Mouse (Mus musculus): ENCODE results near the gene Fndc3b. TPM values are rescaled to one million over a fixed set of nuclear protein-coding genes. Genes with fewer than 3 reads are reported as not detected.

The Fndc3b gene
- total and polyA plus RNA-seq, 3 experiments = 0.03 to 0.05 (median 0.04) TPM

GRCm38 (mm10) chr3:27712421-27712820 is 1.3 kb upstream of the Fndc3b start:
- H3K27me3 ChIP-seq (replicated peaks) = no peaks in the 10 kb centered on the region
- no peaks in the 10 kb centered on the region for H3K36me3 ChIP-seq (replicated peaks in 1 of 2; ENCODE audit: control insufficient read depth in 1 of 2, insufficient read depth in 1 of 2, low read length in 1 of 2)
- in situ Hi-C loops (cut with MboI; ENCODE audit: low pct_ligation_motif_present, low pct_unique_long_range_greater_than_20kb, low sequenced_read_pairs) = no loop called here

GRCm38 (mm10) chr3:27709906-27710647 is 1.0 kb downstream of the Fndc3b start:
- DNase-seq (ENCODE audit: extremely low read depth) = no peak
- Histone ChIP-seq H3K9ac (ENCODE audit: insufficient read depth, low read depth) (no peak overlapping the region), H3K36me3 (replicated peaks in 1 of 2; ENCODE audit: control insufficient read depth in 1 of 2, insufficient read depth in 1 of 2, low read length in 1 of 2) (no peaks in the 10 kb centered on the region), H3K27ac (ENCODE audit: insufficient read depth, low read depth) (no peak overlapping the region), H3K27me3 (replicated peaks) (no peaks in the 10 kb centered on the region), H3K9me3 (replicated peaks; ENCODE audit: low read length) (peaks cover 12% of the 10 kb centered on the region), H3K4me2 (ENCODE audit: insufficient read depth, low read depth, poor library complexity, severe bottlenecking) (no peak overlapping the region), H3K4me3 (replicated peaks in 1 of 3; ENCODE audit: low read depth in 2 of 3, low read length in 2 of 3, poor library complexity in 1 of 3) (no peak overlapping the region), H3K4me1 (ENCODE audit: control insufficient read depth in 1 of 2, insufficient read depth in 2 of 2) (no peaks in the 10 kb centered on the region), H3K79me2 (replicated peaks; ENCODE audit: control insufficient read depth, extremely low read depth, insufficient read depth, poor library complexity, severe bottlenecking) (no peaks in the 10 kb centered on the region)
- in situ Hi-C loops (cut with MboI; ENCODE audit: low pct_ligation_motif_present, low pct_unique_long_range_greater_than_20kb, low sequenced_read_pairs) (no loop called here), dilution Hi-C loops (cut with MboI; ENCODE audit: extremely low pct_ligation_motif_present, extremely low pct_unique_long_range_greater_than_20kb, low sequenced_read_pairs) (no loop called here)
- TF ChIP-seq CTCF (conservative IDR thresholded peaks at IDR 0.05 in 1 of 2, IDR thresholded peaks at IDR 0.05 in 1 of 2; ENCODE audit: low read depth in 2 of 2, low read length in 2 of 2) (no peak), SMC3 (IDR thresholded peaks at IDR 0.05; ENCODE audit: low read depth, low read length) (no peak), BHLHE40 (IDR thresholded peaks at IDR 0.05; ENCODE audit: low read depth, low read length) (no peak), NELFE (IDR thresholded peaks at IDR 0.05; ENCODE audit: low read depth, low read length) (no peak), MAFK (IDR thresholded peaks at IDR 0.05; ENCODE audit: insufficient replicate concordance, low read length) (no peak)

More at GRCm38 (mm10) chr3:27712421-27712820, 1.3 kb upstream of the Fndc3b start:
- dilution Hi-C loops (cut with MboI; ENCODE audit: extremely low pct_ligation_motif_present, extremely low pct_unique_long_range_greater_than_20kb, low sequenced_read_pairs) = no loop called here
- no peaks in the 10 kb centered on the region for H3K4me1 ChIP-seq (ENCODE audit: control insufficient read depth in 1 of 2, insufficient read depth in 2 of 2)
- no peak for DNase-seq (ENCODE audit: extremely low read depth)
- H3K9me3 ChIP-seq (replicated peaks; ENCODE audit: low read length) = peaks cover 12% of the 10 kb centered on the region
- no peak overlapping the region for H3K27ac ChIP-seq (ENCODE audit: insufficient read depth, low read depth)
- no peak overlapping the region for H3K4me2 ChIP-seq (ENCODE audit: insufficient read depth, low read depth, poor library complexity, severe bottlenecking)
- H3K4me3 ChIP-seq (replicated peaks in 1 of 3; ENCODE audit: low read depth in 2 of 3, low read length in 2 of 3, poor library complexity in 1 of 3) = no peak overlapping the region
- TF ChIP-seq TCF12 (IDR thresholded peaks at IDR 0.05; ENCODE audit: low read depth, low read length) = no peak
- no peak for TF ChIP-seq POLR2A (IDR thresholded peaks at IDR 0.05; ENCODE audit: low read depth, low read length)
- no peak overlapping the region for H3K9ac ChIP-seq (ENCODE audit: insufficient read depth, low read depth)
- H3K79me2 ChIP-seq (replicated peaks; ENCODE audit: control insufficient read depth, extremely low read depth, insufficient read depth, poor library complexity, severe bottlenecking) = no peaks in the 10 kb centered on the region

GRCm38 (mm10) chr3:27709096-27709905 is 1.8 kb downstream of the Fndc3b start:
- in situ Hi-C loops (cut with MboI; ENCODE audit: low pct_ligation_motif_present, low pct_unique_long_range_greater_than_20kb, low sequenced_read_pairs) (no loop called here), dilution Hi-C loops (cut with MboI; ENCODE audit: extremely low pct_ligation_motif_present, extremely low pct_unique_long_range_greater_than_20kb, low sequenced_read_pairs) (no loop called here)
- Histone ChIP-seq H3K9ac (ENCODE audit: insufficient read depth, low read depth) (no peak overlapping the region), H3K36me3 (replicated peaks in 1 of 2; ENCODE audit: control insufficient read depth in 1 of 2, insufficient read depth in 1 of 2, low read length in 1 of 2) (no peaks in the 10 kb centered on the region), H3K4me2 (ENCODE audit: insufficient read depth, low read depth, poor library complexity, severe bottlenecking) (no peak overlapping the region), H3K4me1 (ENCODE audit: control insufficient read depth in 1 of 2, insufficient read depth in 2 of 2) (no peaks in the 10 kb centered on the region), H3K27me3 (replicated peaks) (no peaks in the 10 kb centered on the region), H3K9me3 (replicated peaks; ENCODE audit: low read length) (peaks cover 12% of the 10 kb centered on the region), H3K4me3 (replicated peaks in 1 of 3; ENCODE audit: low read depth in 2 of 3, low read length in 2 of 3, poor library complexity in 1 of 3) (no peak overlapping the region), H3K27ac (ENCODE audit: insufficient read depth, low read depth) (no peak overlapping the region), H3K79me2 (replicated peaks; ENCODE audit: control insufficient read depth, extremely low read depth, insufficient read depth, poor library complexity, severe bottlenecking) (no peaks in the 10 kb centered on the region)
- TF ChIP-seq CHD2 (IDR thresholded peaks at IDR 0.05; ENCODE audit: low read length) (no peak), POLR2AphosphoS2 (IDR thresholded peaks at IDR 0.05; ENCODE audit: low read depth, low read length) (no peak)
- DNase-seq (ENCODE audit: extremely low read depth) = no peak
